Mouse (Mus musculus): ENCODE measurements at regions not wholly inside any gene's neighbourhood (a gene's known extent, or its start where the extent isn't known, plus 50 kb on each side); places are given as distances from the start of the nearest gene placed in this dataset.

- TF ChIP-seq EP300 (IDR thresholded peaks at IDR 0.05; ENCODE audit: low read length) (no peak), CTCF (conservative IDR thresholded peaks at IDR 0.05 in 1 of 2, IDR thresholded peaks at IDR 0.05 in 1 of 2; ENCODE audit: low read depth in 2 of 2, low read length in 2 of 2) (no peak)
Measured at GRCm38 (mm10) chr19:59630706-59631105, 172.5 kb downstream of the Emx2 start.
